Mouse (Mus musculus) cerebellum, postnatal 10 days (tissue): ENCODE results near the gene Cwf19l1.
A peak's percentile ranks its signal among the peaks of the same experiment; 100 is the strongest.
"Not testable (repeated sequence)": the region's sequence is repeated elsewhere in the genome, so short reads cannot be mapped to it uniquely, and the experiment has no call there.

ENCODE experiments used
- DNase-seq, 2 experiments: peaks; one replicate each; pipeline ENCODE4 v3.0.0; 2021; ENCODE audit warnings: mixed read lengths in 2 of 2

Cwf19l1 gene

GRCm38 (mm10) chr19:44135072-44135959 lies at the start of gene Cwf19l1:
Gene Cwf19l1, minus strand, starts transcription at chr19:44135876.
- peak; percentile 95 to 96 for DNase-seq

GRCm38 (mm10) chr19:44183968-44184367 lies 48.3 kb upstream of the Cwf19l1 start:
- no peak for DNase-seq

GRCm38 (mm10) chr19:44180502-44180901 lies 44.8 kb upstream of the Cwf19l1 start:
- no peak for DNase-seq

DNA sequence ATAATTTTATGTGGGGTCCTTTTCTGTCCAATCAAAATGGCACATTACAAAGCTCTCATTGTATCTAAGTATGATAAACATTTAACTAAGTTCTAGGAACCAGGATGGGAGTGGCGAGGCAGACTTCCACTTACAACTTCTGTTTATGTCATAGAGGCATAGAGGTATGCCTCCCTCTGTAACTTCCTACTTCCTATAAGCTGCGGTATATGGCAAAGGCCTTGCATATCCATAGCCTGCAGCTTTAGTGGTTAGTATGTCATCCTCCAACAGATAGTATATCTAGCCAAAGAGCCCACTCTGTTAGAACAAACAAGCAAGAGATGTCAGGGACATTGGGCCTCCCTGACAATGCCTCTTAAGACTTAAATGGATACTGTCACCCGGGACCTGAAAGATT lies 41.1 kb upstream of the Cwf19l1 start:
- DNase-seq, result no peak

DNA sequence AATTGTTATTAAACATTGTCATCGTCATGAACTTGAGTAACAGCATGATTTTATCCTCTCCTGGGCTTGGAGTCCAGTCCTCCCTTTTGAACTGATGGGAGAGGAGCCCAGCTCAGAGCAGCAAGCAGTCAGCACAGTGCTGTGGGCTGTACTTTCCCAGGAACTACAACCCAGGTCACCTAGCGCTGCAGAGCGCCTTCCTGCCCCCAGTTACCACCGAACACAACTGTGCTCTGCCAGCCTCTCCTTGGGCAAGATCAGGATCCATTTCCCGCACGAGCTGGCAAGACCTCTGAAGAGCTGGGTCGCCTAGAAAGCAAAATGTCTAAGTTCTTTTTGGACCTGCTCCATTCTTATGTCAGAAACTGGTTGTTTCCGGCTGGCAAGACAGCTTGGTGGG lies 39.2 kb upstream of the Cwf19l1 start:
- DNase-seq, result no peak

DNA sequence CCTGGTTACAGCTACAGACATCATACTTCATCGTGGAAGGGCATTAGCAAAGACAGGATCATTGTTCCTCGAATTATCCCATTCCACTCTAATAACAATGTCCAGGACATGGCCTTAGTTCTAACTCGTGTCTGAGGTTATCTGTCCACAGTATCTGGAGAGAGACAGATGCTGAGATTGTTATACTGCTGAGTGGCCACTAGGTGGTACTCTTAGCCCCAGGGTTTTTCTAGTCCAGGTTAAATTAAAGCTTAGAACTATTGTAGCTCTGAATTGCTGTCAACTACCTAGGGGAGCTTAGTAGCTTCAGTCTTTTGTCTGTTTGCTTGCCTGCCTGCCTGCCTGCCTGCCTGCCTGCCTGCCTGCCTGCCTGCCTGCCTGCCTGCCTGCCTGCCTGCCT lies 25.8 kb upstream of the Cwf19l1 start:
- peak; percentile 28 to 53 for DNase-seq

DNA sequence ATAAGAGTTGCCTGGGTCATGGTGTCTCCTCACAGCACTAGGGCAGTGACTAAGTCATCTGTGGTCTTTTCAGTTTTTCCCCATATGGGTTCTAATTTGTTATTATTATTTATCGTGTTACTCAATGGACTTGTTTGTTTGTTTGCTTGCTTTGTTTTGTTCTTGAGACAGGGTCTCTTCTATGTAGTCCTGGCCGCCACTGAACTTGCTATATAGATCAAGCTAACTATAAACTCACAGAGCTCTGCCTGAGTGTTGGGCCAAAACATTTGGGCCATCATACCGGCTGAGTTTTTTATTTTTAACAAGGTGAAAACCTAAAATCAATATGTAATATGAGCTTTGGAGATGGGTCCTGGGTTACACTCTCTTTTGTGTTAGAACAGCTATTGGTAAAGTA lies 23.7 kb upstream of the Cwf19l1 start:
- DNase-seq, result no peak

- no peak for DNase-seq
Measured at GRCm38 (mm10) chr19:44157005-44157404, 21.3 kb upstream of the Cwf19l1 start.

DNA sequence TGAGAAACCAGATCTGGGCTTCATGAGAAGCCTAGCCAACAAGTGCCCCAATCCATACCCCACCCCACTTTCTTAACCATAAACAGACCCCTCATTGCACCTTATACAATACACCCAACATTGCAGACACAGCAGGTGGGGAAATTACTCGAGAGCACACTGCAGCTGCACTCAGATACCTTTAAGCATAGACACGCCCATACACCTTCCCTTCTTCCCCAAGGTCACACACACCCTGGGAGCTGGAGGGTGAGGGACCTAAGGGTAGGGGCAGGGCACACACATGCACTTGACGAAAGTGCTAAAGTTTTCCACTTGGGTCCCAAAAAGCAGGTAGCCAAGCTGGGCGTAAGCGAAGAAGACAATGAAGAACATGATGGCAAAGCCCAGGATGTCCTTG lies 18.1 kb upstream of the Cwf19l1 start:
- DNase-seq, result no peak

DNA sequence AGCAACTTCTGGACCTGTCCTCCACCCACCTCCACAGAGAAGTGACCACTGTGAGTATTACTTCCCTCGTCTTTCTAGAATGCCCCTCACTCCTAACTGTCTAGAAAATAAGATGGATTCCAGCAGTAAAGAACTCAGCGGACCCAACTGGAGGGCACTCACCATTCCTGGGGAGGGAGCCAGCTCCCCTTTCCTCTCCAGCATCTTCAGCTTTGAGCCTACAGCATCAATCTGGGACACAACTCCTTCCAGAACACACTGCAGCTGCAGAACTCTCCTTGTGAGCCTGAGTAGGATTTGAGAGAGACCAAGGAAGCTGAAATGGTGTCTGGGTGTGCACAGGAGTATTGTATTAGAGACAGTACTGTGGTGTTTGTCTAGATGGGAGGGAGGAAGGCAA lies 13.3 kb upstream of the Cwf19l1 start:
- DNase-seq, result no peak

- no peak for DNase-seq
Measured at GRCm38 (mm10) chr19:44148345-44148744, 12.7 kb upstream of the Cwf19l1 start.

DNA sequence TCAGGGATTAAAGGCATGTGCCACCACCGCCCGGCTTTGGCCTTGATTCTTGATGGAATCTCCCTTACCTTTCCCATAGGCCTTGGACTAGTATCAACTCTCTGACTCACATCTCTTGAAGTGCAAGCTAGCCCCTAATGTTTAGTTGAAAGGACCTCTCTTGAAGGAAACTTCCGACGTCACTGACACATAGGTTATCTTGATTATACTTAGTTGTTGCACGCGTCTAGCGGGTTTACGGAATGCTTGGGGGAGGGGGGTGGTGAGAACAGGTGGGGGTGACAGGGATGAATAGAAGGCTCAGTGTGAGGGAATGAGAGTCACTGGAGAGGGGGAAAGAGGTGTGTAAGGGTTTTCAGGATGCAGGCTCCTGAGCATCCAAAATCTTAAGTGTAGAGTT lies 11.3 kb upstream of the Cwf19l1 start:
- DNase-seq, result peak in 1 of 2 experiments; percentile 10

DNA sequence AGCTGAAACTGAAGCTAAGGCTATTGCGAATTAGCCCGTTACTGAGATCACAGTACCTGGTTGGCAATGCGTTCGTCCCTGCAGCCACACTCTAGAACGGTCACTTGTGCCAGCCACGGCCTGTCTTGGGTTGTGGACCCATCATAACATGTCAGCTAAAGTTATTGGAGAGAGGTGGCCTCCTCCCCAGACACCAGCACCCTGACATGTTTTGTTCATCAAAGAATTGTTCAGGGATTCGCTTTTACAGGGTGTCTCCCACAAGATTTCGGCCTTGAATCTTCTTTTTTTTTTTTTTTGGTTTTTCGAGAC lies 10.8 kb upstream of the Cwf19l1 start:
- no peak for DNase-seq

GRCm38 (mm10) chr19:44145702-44146567 lies 10.3 kb upstream of the Cwf19l1 start, which contains the start of gene Bloc1s2:
Gene Bloc1s2, minus strand, starts transcription at chr19:44146446.
- peak; percentile 92 to 94 for DNase-seq

DNA sequence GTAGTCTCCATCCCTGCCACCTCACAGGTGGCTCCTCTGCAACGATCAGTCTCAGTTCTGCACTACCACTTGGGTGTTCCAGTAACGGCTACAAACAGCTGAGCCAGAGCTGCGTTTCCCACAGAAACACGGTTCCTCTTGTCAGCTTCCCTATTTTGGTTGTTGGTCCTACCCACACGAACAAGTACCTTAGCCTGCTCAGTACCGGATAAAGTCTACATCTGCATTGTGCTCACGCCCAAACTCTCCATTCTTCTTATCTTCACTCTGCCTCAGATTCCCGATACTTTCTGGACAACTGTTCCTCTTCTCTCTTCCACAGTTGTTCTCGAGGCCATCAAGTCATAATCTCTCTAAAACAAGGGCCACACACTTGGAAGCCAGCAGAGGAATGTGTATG lies 8.7 kb upstream of the Cwf19l1 start:
- no peak for DNase-seq

- DNase-seq, result peak; percentile 23 to 49
Measured at GRCm38 (mm10) chr19:44135960-44136485, 347 bp upstream of the Cwf19l1 start.

GRCm38 (mm10) chr19:44132917-44133316 lies 2.8 kb downstream of the Cwf19l1 start:
- no peak for DNase-seq

GRCm38 (mm10) chr19:44128560-44128959 lies 7.1 kb downstream of the Cwf19l1 start:
- no peak for DNase-seq

GRCm38 (mm10) chr19:44127729-44128497 lies 7.8 kb downstream of the Cwf19l1 start:
- DNase-seq, result no peak

DNA sequence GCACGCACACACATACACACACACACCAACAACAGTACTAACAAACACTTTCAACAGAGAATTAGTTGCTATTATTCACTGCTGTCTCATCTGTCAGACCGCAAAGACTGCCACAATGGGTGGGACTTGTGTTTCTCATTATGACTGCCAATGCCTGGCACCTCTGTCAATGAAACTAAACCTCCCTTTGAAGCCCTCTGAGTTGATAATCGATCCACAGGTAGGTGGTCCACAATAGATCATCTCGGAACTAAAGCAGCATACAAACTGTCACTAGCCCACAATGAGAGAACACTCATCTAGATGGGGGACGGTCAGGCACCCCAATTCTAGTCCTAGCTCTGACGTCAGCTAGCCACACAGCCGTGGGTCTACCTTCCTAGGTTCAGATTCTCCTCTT lies 14.5 kb downstream of the Cwf19l1 start:
- no peak for DNase-seq

GRCm38 (mm10) chr19:44120686-44121085 lies 15.0 kb downstream of the Cwf19l1 start:
- not testable (repeated sequence) for DNase-seq

DNA sequence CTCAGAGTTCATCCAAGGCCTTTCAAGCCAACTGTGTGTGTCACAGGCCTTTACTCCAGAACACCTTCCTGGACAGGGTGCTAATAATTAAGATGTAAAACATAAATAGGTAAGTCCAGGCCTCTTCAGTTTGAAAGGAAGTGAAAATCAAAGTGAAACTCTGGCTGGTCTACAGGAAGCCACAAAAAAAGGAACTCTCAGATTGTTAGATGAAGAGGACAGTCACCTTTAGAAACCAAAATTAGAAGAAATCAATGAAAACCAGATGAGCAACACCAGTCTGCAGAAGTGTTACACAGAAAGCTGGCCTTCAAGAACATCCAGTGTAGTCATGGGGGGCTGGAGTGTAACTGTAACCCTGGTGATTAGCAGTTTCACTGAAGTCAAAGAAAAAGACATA lies 17.9 kb downstream of the Cwf19l1 start:
- no peak for DNase-seq

DNA sequence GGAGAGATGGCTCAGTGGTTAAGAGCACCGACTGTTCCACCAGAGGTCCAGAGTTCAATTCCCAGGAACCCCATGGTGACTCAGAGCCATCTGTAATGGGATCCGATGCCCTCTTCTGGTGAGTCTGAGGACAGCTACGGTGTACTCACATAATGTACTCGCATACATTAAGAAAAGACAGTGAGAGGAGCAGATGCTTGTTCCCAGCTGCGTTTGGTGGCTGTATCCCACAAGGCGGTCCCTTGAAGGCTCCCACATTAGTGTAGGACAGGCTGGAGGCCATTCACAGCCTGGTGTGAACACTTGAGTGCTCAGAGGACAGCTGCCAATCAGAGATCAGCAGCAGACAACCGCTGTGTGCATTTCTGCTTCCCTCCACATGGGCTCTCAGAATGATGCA lies 24.0 kb downstream of the Cwf19l1 start:
- peak; percentile 26 to 29 for DNase-seq
